Mouse (Mus musculus) brain, embryonic 14.5 days (tissue): ENCODE results near the gene Baz2b.

Source experiments
- CTCF ChIP-seq: fragments of 200-500 bp; IDR thresholded peaks from 2 replicates; pipeline ENCODE4 v1.5.1; 2012; ENCODE audit warnings: inconsistent platforms, mild to moderate bottlenecking, moderate library complexity, borderline replicate concordance; ENCODE audit not compliant: insufficient read depth, insufficient read length; ENCODE audit errors: extremely low read depth
- POLR2A ChIP-seq: fragments of 200-500 bp; IDR thresholded peaks from 2 replicates; pipeline ENCODE4 v1.6.1; 2012; ENCODE audit warnings: mild to moderate bottlenecking, inconsistent platforms, borderline replicate concordance; ENCODE audit not compliant: poor library complexity, insufficient read depth, insufficient read length, severe bottlenecking; ENCODE audit errors: extremely low read depth

GRCm38 (mm10) chr2:59896837-59897236 lies 312.8 kb downstream of the Baz2b start:
- TF ChIP-seq CTCF (no peak), POLR2A (no peak)
